Mouse (Mus musculus) cerebellum, adult 2 months (tissue): ENCODE measurements around the gene Zscan22.

ENCODE experiments used
- CTCF ChIP-seq: fragments of 200-500 bp; IDR thresholded peaks from 2 replicates; pipeline ENCODE4 v1.5.1; 2011; ENCODE audit warnings: low read depth, mild to moderate bottlenecking, control low read depth, low read length, moderate library complexity, borderline replicate concordance; ENCODE audit not compliant: insufficient read depth
- POLR2A ChIP-seq: fragments of 200-500 bp; IDR thresholded peaks from 2 replicates; pipeline ENCODE4 v1.6.1; 2011; ENCODE audit warnings: low read length, control low read depth, borderline replicate concordance; ENCODE audit not compliant: insufficient read depth

DNA sequence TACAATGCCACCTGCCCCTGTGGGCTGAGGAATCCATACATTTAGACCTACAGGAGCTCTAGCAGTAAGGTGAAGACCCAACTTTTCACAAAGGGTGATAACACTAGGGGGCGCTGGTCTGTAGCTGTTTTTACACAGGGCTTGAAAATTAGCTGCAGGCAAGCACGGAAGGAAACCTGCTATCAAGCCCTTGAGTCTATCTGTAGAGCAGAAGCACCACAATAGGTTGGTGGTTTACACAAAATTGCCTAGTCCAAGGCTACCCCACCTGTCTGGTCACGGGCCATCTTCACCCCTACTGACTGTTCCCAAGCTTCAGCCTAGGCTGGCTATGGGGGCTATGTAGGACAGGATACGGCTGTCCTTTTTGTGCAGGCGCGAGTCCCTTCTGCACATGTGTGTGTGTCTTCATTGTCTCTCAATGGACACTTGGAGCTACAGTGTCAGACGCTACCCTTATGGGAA lies 11.9 kb downstream of the Zscan22 start:
- TF ChIP-seq POLR2A (no peak), CTCF (peak; percentile 57; the same call in 1 of the 2 replicates)
